Mouse (Mus musculus): ENCODE measurements around the gene Tns4. TPM values are rescaled to one million over a fixed set of nuclear protein-coding genes. Genes with fewer than 3 reads are reported as not detected.

The Tns4 gene
- polyA plus RNA-seq, 1 experiment from 2014 or later: 0.16 TPM

GRCm38 (mm10) chr11:99047643-99048042, 41.5 kb downstream of the Tns4 start:
- Histone ChIP-seq H3K9me3 (ENCODE audit: control insufficient read depth, low read length) (no peaks in the 10 kb centered on the region), H3K27me3 (replicated peaks; ENCODE audit: control insufficient read depth, insufficient read depth, low read length) (no peaks in the 10 kb centered on the region), H3K36me3 (ENCODE audit: control insufficient read depth, insufficient read depth, low read length) (no peaks in the 10 kb centered on the region), H3K4me3 (ENCODE audit: low read length) (no peak overlapping the region), H3K27ac (ENCODE audit: low read depth, low read length) (no peak overlapping the region), H3K4me2 (ENCODE audit: low read length) (no peak overlapping the region), H3K4me1 (ENCODE audit: control insufficient read depth, insufficient read depth, low read depth, low read length) (peaks cover 5% of the 10 kb centered on the region), H3K9ac (ENCODE audit: low read depth, low read length) (no peak overlapping the region)
- 0 out of 2 replicates have a peak, but pooled peaks have one; percentile 17 for ATAC-seq
- WGBS: 69% methylated on average over 2 of the region's 2 CpGs

DNA sequence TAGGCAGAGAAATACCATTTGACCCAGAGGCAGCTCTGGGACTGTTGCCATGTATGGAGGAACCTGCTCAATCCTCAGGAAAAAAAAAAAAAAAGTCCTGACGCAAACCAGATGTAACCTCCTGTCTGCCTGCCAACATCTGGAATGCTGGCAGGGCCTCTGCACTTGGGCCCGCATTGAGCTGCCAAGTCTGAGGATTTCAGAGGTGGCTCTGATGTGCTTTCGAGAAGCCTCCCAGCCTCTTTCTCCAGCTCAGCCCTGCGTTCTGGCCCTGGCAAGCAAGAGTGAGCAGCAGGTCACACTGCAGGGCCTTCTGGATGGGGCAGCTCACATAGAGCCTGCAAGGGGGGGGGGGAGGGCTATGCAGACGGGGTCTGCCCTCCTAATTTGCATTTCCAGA, 42.0 kb downstream of the Tns4 start:
- Histone ChIP-seq H3K4me2 (ENCODE audit: low read length) (no peak overlapping the region), H3K4me1 (ENCODE audit: control insufficient read depth, insufficient read depth, low read depth, low read length) (peaks cover 8% of the 10 kb centered on the region), H3K36me3 (ENCODE audit: control insufficient read depth, insufficient read depth, low read length) (no peaks in the 10 kb centered on the region), H3K9ac (ENCODE audit: low read depth, low read length) (no peak overlapping the region; the same call in 1 of the 2 replicates), H3K27ac (ENCODE audit: low read depth, low read length) (no peak overlapping the region), H3K4me3 (ENCODE audit: low read length) (no peak overlapping the region), H3K27me3 (replicated peaks; ENCODE audit: control insufficient read depth, insufficient read depth, low read length) (no peaks in the 10 kb centered on the region), H3K9me3 (ENCODE audit: control insufficient read depth, low read length) (no peaks in the 10 kb centered on the region)
- ATAC-seq: peak; percentile 52; the same call in 1 of the 2 replicates
- WGBS: 34% methylated on average over 5 of the region's 5 CpGs

DNA sequence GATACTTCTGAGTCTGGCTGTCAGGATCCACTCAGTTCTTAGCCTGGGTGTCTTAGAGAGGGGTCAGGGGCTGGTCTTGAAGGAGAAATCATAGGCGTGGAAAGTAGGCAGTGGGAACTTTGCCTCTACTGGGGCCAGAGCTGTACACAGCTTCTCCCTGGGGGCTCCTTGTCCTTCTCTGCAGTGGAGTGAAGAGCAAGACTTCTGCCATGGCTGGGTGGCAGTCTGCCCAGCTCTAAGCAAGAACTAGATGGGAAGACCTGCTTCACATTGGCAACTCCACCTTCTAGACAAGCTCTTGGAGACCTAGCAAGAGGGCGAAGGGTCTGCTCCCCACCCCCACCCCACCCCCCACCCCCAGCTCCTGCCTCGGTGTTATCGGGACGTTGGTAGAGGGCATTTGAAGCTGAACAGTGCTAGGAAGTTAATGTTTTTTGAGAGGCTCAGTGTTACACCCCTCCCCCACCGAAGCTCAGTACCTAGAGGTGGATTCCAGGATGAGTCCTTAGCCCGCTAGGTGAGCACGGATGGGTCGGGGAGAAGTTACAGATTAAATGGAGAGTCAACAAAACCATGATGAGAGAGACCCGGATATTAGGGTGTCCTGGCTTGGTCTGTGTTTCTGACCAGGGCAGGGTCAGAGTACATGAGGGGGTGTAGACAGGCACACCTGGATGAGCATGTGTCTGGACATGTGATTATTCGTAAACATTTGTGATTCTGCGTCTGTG, 43.8 kb downstream of the Tns4 start:
- WGBS: 84% methylated on average over 12 of the region's 12 CpGs

GRCm38 (mm10) chr11:99044306-99044705, 44.8 kb downstream of the Tns4 start:
- no peak for ATAC-seq
- WGBS: 90% methylated on average over 5 of the region's 5 CpGs

More for the DNA sequence above, 43.8 kb downstream of the Tns4 start:
- Histone ChIP-seq H3K27me3 (replicated peaks; ENCODE audit: control insufficient read depth, insufficient read depth, low read length) (no peaks in the 10 kb centered on the region), H3K36me3 (ENCODE audit: control insufficient read depth, insufficient read depth, low read length) (no peaks in the 10 kb centered on the region), H3K4me3 (ENCODE audit: low read length) (no peak overlapping the region), H3K9ac (ENCODE audit: low read depth, low read length) (no peak overlapping the region), H3K9me3 (ENCODE audit: control insufficient read depth, low read length) (no peaks in the 10 kb centered on the region), H3K4me1 (ENCODE audit: control insufficient read depth, insufficient read depth, low read depth, low read length) (peaks cover 22% of the 10 kb centered on the region), H3K4me2 (ENCODE audit: low read length) (no peak overlapping the region), H3K27ac (ENCODE audit: low read depth, low read length) (no peak overlapping the region)
- no peak for ATAC-seq

GRCm38 (mm10) chr11:99043632-99044031, 45.5 kb downstream of the Tns4 start:
- Histone ChIP-seq H3K9me3 (ENCODE audit: control insufficient read depth, low read length) (no peaks in the 10 kb centered on the region), H3K4me2 (ENCODE audit: low read length) (no peak overlapping the region), H3K27ac (ENCODE audit: low read depth, low read length) (no peak overlapping the region), H3K4me1 (ENCODE audit: control insufficient read depth, insufficient read depth, low read depth, low read length) (peaks cover 23% of the 10 kb centered on the region), H3K27me3 (replicated peaks; ENCODE audit: control insufficient read depth, insufficient read depth, low read length) (no peaks in the 10 kb centered on the region), H3K4me3 (ENCODE audit: low read length) (no peak overlapping the region), H3K36me3 (ENCODE audit: control insufficient read depth, insufficient read depth, low read length) (no peaks in the 10 kb centered on the region), H3K9ac (ENCODE audit: low read depth, low read length) (no peak overlapping the region)
- 84% methylated on average over 6 of the region's 6 CpGs for WGBS
- no peak for ATAC-seq

More at GRCm38 (mm10) chr11:99044306-99044705, 44.8 kb downstream of the Tns4 start:
- Histone ChIP-seq H3K9me3 (ENCODE audit: control insufficient read depth, low read length) (no peaks in the 10 kb centered on the region), H3K4me2 (ENCODE audit: low read length) (no peak overlapping the region), H3K27ac (ENCODE audit: low read depth, low read length) (no peak overlapping the region), H3K27me3 (replicated peaks; ENCODE audit: control insufficient read depth, insufficient read depth, low read length) (no peaks in the 10 kb centered on the region), H3K36me3 (ENCODE audit: control insufficient read depth, insufficient read depth, low read length) (no peaks in the 10 kb centered on the region), H3K4me3 (ENCODE audit: low read length) (no peak overlapping the region), H3K9ac (ENCODE audit: low read depth, low read length) (no peak overlapping the region), H3K4me1 (ENCODE audit: control insufficient read depth, insufficient read depth, low read depth, low read length) (peaks cover 23% of the 10 kb centered on the region)

DNA sequence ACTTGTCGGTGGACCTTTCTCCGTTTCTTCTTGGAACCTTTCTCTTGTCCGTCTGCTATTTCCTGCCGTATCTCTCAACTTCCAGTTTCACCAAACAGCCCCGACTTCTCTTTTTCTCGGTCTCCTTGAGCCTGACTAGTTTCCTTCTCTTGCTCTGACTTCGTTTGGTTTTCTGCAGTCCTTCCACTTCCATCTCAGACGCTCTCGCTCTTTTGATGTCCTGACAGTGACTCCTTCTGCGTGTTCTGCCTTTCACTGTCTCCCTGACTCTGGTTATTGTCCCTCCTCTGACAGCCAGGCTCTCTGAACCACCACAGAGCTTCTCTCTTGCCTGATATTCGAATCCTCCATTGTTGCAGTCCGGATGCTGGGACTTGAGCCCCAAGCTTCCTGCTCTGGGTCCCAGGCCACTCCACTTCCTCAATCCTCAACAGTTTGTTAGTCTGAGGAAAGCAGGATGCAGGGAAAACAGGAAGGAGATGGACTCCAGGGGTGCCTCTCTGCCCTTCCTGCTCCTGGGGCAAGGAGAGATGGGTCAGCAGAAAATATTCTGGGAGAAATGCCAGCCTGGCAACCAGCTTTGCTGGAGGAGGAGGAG, 46.2 kb downstream of the Tns4 start:
- peaks cover 23% of the 10 kb centered on the region for H3K4me1 ChIP-seq (ENCODE audit: control insufficient read depth, insufficient read depth, low read depth, low read length)

DNA sequence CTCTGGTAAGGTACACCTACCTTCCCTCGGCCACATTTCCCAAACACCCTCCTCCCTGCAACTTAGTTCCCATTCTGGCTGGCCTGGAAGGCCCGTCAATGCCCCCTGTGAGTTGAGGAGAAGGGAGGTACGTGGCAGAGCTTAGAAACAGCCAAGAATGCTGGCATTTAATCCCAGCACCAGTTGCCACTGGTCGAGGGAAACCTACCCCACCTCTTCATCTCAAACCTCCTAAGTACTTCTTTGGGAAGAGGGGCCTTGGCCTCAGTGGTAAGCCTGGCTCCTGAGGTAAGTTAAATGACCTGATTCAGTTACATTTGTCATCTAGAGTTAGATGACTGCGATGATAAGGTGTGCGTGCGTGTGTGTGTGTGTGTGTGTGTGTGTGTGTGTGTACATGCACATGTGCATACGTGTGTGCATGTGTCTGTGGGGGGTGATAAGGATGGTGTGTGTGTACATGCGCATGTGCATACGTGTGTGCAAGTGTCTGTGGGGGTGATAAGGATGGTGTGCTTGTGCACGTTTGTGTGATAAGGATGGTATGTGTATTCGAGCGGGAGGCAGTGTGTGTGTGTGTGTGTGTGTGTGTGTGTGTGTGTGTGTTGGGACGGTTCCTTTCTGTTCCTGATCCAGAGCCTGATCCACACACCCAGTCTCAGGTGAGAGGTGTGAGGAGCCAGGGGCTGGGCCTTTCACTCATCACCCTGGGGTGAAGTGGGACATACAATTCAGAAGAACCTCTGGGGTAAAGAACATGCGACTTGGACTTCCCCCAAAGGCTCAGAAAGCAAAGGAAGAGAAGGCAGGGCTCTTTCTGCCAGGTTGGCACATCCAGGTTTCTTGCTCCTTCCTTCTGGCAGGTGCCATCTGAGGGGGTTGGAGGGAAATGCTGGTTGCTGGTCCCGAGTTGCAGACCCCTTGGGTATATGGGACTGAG, 47.0 kb downstream of the Tns4 start:
- peak overlapping the region; percentile 66 for H3K4me3 ChIP-seq (ENCODE audit: low read length)
- peak overlapping the region; percentile 100 for H3K4me2 ChIP-seq (ENCODE audit: low read length)
- peak overlapping the region; percentile 74 for H3K27ac ChIP-seq (ENCODE audit: low read depth, low read length)
- ATAC-seq: no peak
- H3K9me3 ChIP-seq (ENCODE audit: control insufficient read depth, low read length): no peaks in the 10 kb centered on the region
- H3K9ac ChIP-seq (ENCODE audit: low read depth, low read length): peak overlapping the region; percentile 86
- peaks cover 18% of the 10 kb centered on the region for H3K4me1 ChIP-seq (ENCODE audit: control insufficient read depth, insufficient read depth, low read depth, low read length)
- 51% methylated on average over 16 of the region's 16 CpGs for WGBS
- no peaks in the 10 kb centered on the region for H3K27me3 ChIP-seq (replicated peaks; ENCODE audit: control insufficient read depth, insufficient read depth, low read length)
- H3K36me3 ChIP-seq (ENCODE audit: control insufficient read depth, insufficient read depth, low read length): no peaks in the 10 kb centered on the region

More for the DNA sequence above, 46.2 kb downstream of the Tns4 start:
- no peaks in the 10 kb centered on the region for H3K9me3 ChIP-seq (ENCODE audit: control insufficient read depth, low read length)
- no peak for ATAC-seq
- peak overlapping the region; percentile 71 for H3K27ac ChIP-seq (ENCODE audit: low read depth, low read length)
- H3K36me3 ChIP-seq (ENCODE audit: control insufficient read depth, insufficient read depth, low read length): no peaks in the 10 kb centered on the region
- H3K4me3 ChIP-seq (ENCODE audit: low read length): peak overlapping the region; percentile 16; the same call in 1 of the 2 replicates
- peak overlapping the region; percentile 100 for H3K4me2 ChIP-seq (ENCODE audit: low read length)
- peak overlapping the region; percentile 1; the same call in 1 of the 2 replicates for H3K9ac ChIP-seq (ENCODE audit: low read depth, low read length)
- no peaks in the 10 kb centered on the region for H3K27me3 ChIP-seq (replicated peaks; ENCODE audit: control insufficient read depth, insufficient read depth, low read length)
- 51% methylated on average over 12 of the region's 12 CpGs for WGBS

DNA sequence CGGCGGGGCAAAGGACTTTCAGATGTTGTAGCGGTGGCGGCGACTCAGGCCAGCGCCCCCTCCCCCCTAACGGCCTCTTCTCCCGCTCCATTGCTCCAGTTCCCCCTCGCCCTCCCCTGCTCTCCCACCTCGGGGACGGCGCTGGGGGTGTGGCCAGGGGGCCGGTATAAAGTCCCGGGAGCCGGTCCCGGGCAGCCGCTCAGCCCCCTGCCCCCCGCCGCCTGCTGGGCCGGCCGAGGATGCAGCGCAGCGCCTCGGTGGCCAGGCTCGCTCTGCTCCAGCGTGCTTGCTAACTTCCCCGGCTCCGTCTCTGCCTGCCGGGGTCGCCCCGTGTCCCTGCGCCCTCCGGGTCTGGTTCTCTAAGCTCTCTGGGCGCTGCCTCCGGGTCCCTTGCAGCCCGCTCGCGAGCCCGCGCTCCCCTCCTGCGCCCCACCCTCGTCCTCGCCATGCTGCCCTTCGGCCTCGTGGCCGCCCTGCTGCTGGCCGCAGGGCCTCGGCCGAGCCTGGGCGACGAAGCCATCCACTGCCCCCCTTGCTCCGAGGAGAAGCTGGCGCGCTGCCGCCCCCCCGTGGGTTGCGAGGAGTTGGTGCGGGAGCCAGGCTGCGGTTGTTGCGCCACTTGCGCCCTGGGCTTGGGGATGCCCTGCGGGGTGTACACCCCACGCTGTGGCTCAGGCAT, 47.9 kb downstream of the Tns4 start, which contains the start of gene Igfbp4:
Igfbp4 (plus strand) TSS at position 194 of the 679 bp plus-strand sequence.
- Histone ChIP-seq H3K4me1 (ENCODE audit: control insufficient read depth, insufficient read depth, low read depth, low read length) (peaks cover 18% of the 10 kb centered on the region), H3K9me3 (ENCODE audit: control insufficient read depth, low read length) (no peaks in the 10 kb centered on the region), H3K27ac (ENCODE audit: low read depth, low read length) (peak within 1 kb of the TSS; percentile 74), H3K9ac (ENCODE audit: low read depth, low read length) (peak within 1 kb of the TSS; percentile 86), H3K36me3 (ENCODE audit: control insufficient read depth, insufficient read depth, low read length) (no peaks in the 10 kb centered on the region), H3K4me2 (ENCODE audit: low read length) (peak within 1 kb of the TSS; percentile 100), H3K4me3 (ENCODE audit: low read length) (peak within 1 kb of the TSS; percentile 66), H3K27me3 (replicated peaks; ENCODE audit: control insufficient read depth, insufficient read depth, low read length) (no peaks in the 10 kb centered on the region)
- peak; percentile 65 for ATAC-seq
- WGBS: under 1% methylated on average over 55 of the region's 63 CpGs
